Mouse (Mus musculus): ENCODE results near the gene Lrtm2. TPM values are rescaled to one million over a fixed set of nuclear protein-coding genes. Genes with fewer than 3 reads are reported as not detected.

Lrtm2 gene
- polyA plus RNA-seq, 1 experiment from 2014 or later = 0.16 TPM

GRCm38 (mm10) chr6:119318732-119319131 lies 11.8 kb downstream of the Lrtm2 start:
- Histone ChIP-seq H3K27ac (ENCODE audit: low read depth, low read length) (peak overlapping the region; percentile 13; the same call in 1 of the 2 replicates), H3K9me3 (ENCODE audit: control insufficient read depth, low read length) (no peaks in the 10 kb centered on the region), H3K4me1 (replicated peaks; ENCODE audit: control insufficient read depth, insufficient read depth, low read length) (peaks cover 2% of the 10 kb centered on the region), H3K4me3 (ENCODE audit: low read depth, low read length) (no peak overlapping the region), H3K36me3 (ENCODE audit: control insufficient read depth, insufficient read depth, low read length) (no peaks in the 10 kb centered on the region), H3K27me3 (ENCODE audit: control insufficient read depth, insufficient read depth, low read length) (no peaks in the 10 kb centered on the region), H3K4me2 (ENCODE audit: low read depth, low read length, severe bottlenecking) (no peak overlapping the region), H3K9ac (ENCODE audit: low read length) (no peak overlapping the region)
- 33% methylated on average over 9 of the region's 9 CpGs for WGBS
- ATAC-seq (replicated peaks; ENCODE audit: low FRiP score) (peak; percentile 92), DNase-seq (ENCODE audit: low spot score) (peak; percentile 68)

GRCm38 (mm10) chr6:119314751-119315476 lies 15.7 kb downstream of the Lrtm2 start:
- peaks cover 2% of the 10 kb centered on the region for H3K4me1 ChIP-seq (replicated peaks; ENCODE audit: control insufficient read depth, insufficient read depth, low read length)
- DNase-seq (ENCODE audit: low spot score) (no peak), ATAC-seq (replicated peaks; ENCODE audit: low FRiP score) (no peak)
- no peaks in the 10 kb centered on the region for H3K9me3 ChIP-seq (ENCODE audit: control insufficient read depth, low read length)
- H3K27me3 ChIP-seq (ENCODE audit: control insufficient read depth, insufficient read depth, low read length) = no peaks in the 10 kb centered on the region
- H3K9ac ChIP-seq (ENCODE audit: low read length) = no peak overlapping the region
- 65% methylated on average over 7 of the region's 7 CpGs for WGBS
- H3K4me2 ChIP-seq (ENCODE audit: low read depth, low read length, severe bottlenecking) = no peak overlapping the region
- H3K4me3 ChIP-seq (ENCODE audit: low read depth, low read length) = no peak overlapping the region
- no peaks in the 10 kb centered on the region for H3K36me3 ChIP-seq (ENCODE audit: control insufficient read depth, insufficient read depth, low read length)
- H3K27ac ChIP-seq (ENCODE audit: low read depth, low read length) = no peak overlapping the region

GRCm38 (mm10) chr6:119313588-119314375 lies 16.8 kb downstream of the Lrtm2 start:
- 66% methylated on average over 14 of the region's 14 CpGs for WGBS
- no peak overlapping the region for H3K4me3 ChIP-seq (ENCODE audit: low read depth, low read length)
- H3K4me1 ChIP-seq (replicated peaks; ENCODE audit: control insufficient read depth, insufficient read depth, low read length) = peaks cover 2% of the 10 kb centered on the region
- DNase-seq (ENCODE audit: low spot score) = no peak
- H3K9me3 ChIP-seq (ENCODE audit: control insufficient read depth, low read length) = no peaks in the 10 kb centered on the region
- no peaks in the 10 kb centered on the region for H3K27me3 ChIP-seq (ENCODE audit: control insufficient read depth, insufficient read depth, low read length)
- no peaks in the 10 kb centered on the region for H3K36me3 ChIP-seq (ENCODE audit: control insufficient read depth, insufficient read depth, low read length)
- no peak overlapping the region for H3K27ac ChIP-seq (ENCODE audit: low read depth, low read length)
- no peak overlapping the region for H3K4me2 ChIP-seq (ENCODE audit: low read depth, low read length, severe bottlenecking)
- no peak; the same call in 1 of the 2 replicates for ATAC-seq (replicated peaks; ENCODE audit: low FRiP score)
- no peak overlapping the region for H3K9ac ChIP-seq (ENCODE audit: low read length)

GRCm38 (mm10) chr6:119313096-119313495 lies 17.5 kb downstream of the Lrtm2 start:
- Histone ChIP-seq H3K4me2 (ENCODE audit: low read depth, low read length, severe bottlenecking) (no peak overlapping the region), H3K27me3 (ENCODE audit: control insufficient read depth, insufficient read depth, low read length) (no peaks in the 10 kb centered on the region), H3K4me3 (ENCODE audit: low read depth, low read length) (no peak overlapping the region), H3K36me3 (ENCODE audit: control insufficient read depth, insufficient read depth, low read length) (no peaks in the 10 kb centered on the region), H3K27ac (ENCODE audit: low read depth, low read length) (no peak overlapping the region), H3K4me1 (replicated peaks; ENCODE audit: control insufficient read depth, insufficient read depth, low read length) (peaks cover 2% of the 10 kb centered on the region), H3K9me3 (ENCODE audit: control insufficient read depth, low read length) (no peaks in the 10 kb centered on the region), H3K9ac (ENCODE audit: low read length) (no peak overlapping the region)
- DNase-seq (ENCODE audit: low spot score) (no peak), ATAC-seq (replicated peaks; ENCODE audit: low FRiP score) (no peak)
- 77% methylated on average over 3 of the region's 3 CpGs for WGBS

GRCm38 (mm10) chr6:119312381-119312780 lies 18.2 kb downstream of the Lrtm2 start:
- H3K4me3 ChIP-seq (ENCODE audit: low read depth, low read length) = no peak overlapping the region
- ATAC-seq (replicated peaks; ENCODE audit: low FRiP score) = no peak

GRCm38 (mm10) chr6:119310176-119310575 lies 20.4 kb downstream of the Lrtm2 start:
- no peaks in the 10 kb centered on the region for H3K9me3 ChIP-seq (ENCODE audit: control insufficient read depth, low read length)
- H3K4me2 ChIP-seq (ENCODE audit: low read depth, low read length, severe bottlenecking) = no peak overlapping the region
- no peak overlapping the region for H3K4me3 ChIP-seq (ENCODE audit: low read depth, low read length)
- H3K9ac ChIP-seq (ENCODE audit: low read length) = no peak overlapping the region
- no peak overlapping the region for H3K27ac ChIP-seq (ENCODE audit: low read depth, low read length)
- DNase-seq (ENCODE audit: low spot score) (no peak), ATAC-seq (replicated peaks; ENCODE audit: low FRiP score) (no peak)
- no peaks in the 10 kb centered on the region; the same call in 1 of the 2 replicates for H3K4me1 ChIP-seq (replicated peaks; ENCODE audit: control insufficient read depth, insufficient read depth, low read length)
- H3K36me3 ChIP-seq (ENCODE audit: control insufficient read depth, insufficient read depth, low read length) = no peaks in the 10 kb centered on the region
- H3K27me3 ChIP-seq (ENCODE audit: control insufficient read depth, insufficient read depth, low read length) = no peaks in the 10 kb centered on the region
- 68% methylated on average over 9 of the region's 9 CpGs for WGBS

More at GRCm38 (mm10) chr6:119312381-119312780, 18.2 kb downstream of the Lrtm2 start:
- 86% methylated on average over 6 of the region's 6 CpGs for whole genome bisulfite sequencing
- Histone ChIP-seq H3K4me2 (ENCODE audit: low read depth, low read length, severe bottlenecking) (no peak overlapping the region), H3K27me3 (ENCODE audit: control insufficient read depth, insufficient read depth, low read length) (no peaks in the 10 kb centered on the region), H3K27ac (ENCODE audit: low read depth, low read length) (no peak overlapping the region), H3K4me1 (replicated peaks; ENCODE audit: control insufficient read depth, insufficient read depth, low read length) (no peaks in the 10 kb centered on the region; the same call in 1 of the 2 replicates), H3K9me3 (ENCODE audit: control insufficient read depth, low read length) (no peaks in the 10 kb centered on the region), H3K9ac (ENCODE audit: low read length) (no peak overlapping the region), H3K36me3 (ENCODE audit: control insufficient read depth, insufficient read depth, low read length) (no peaks in the 10 kb centered on the region)
- no peak for DNase-seq (ENCODE audit: low spot score)

- DNase-seq (ENCODE audit: low spot score) (peak; percentile 46), ATAC-seq (replicated peaks; ENCODE audit: low FRiP score) (no peak)
- H3K36me3 ChIP-seq (ENCODE audit: control insufficient read depth, insufficient read depth, low read length) = no peaks in the 10 kb centered on the region
- WGBS = 61% methylated on average over 10 of the region's 10 CpGs
- H3K9me3 ChIP-seq (ENCODE audit: control insufficient read depth, low read length) = no peaks in the 10 kb centered on the region
- no peak overlapping the region for H3K4me2 ChIP-seq (ENCODE audit: low read depth, low read length, severe bottlenecking)
- no peak overlapping the region for H3K9ac ChIP-seq (ENCODE audit: low read length)
- H3K27me3 ChIP-seq (ENCODE audit: control insufficient read depth, insufficient read depth, low read length) = no peaks in the 10 kb centered on the region
- no peak overlapping the region for H3K27ac ChIP-seq (ENCODE audit: low read depth, low read length)
- H3K4me3 ChIP-seq (ENCODE audit: low read depth, low read length) = no peak overlapping the region
- no peaks in the 10 kb centered on the region; the same call in 1 of the 2 replicates for H3K4me1 ChIP-seq (replicated peaks; ENCODE audit: control insufficient read depth, insufficient read depth, low read length)
These were observed 22.6 kb downstream of the Lrtm2 start for GRCm38 (mm10) chr6:119307867-119308413.

- no peak overlapping the region for H3K9ac ChIP-seq (ENCODE audit: low read length)
- ATAC-seq (replicated peaks; ENCODE audit: low FRiP score) (no peak), DNase-seq (ENCODE audit: low spot score) (no peak)
- H3K36me3 ChIP-seq (ENCODE audit: control insufficient read depth, insufficient read depth, low read length) = no peaks in the 10 kb centered on the region
- 92% methylated on average over 6 of the region's 6 CpGs for WGBS
- H3K27me3 ChIP-seq (ENCODE audit: control insufficient read depth, insufficient read depth, low read length) = no peaks in the 10 kb centered on the region
- H3K4me2 ChIP-seq (ENCODE audit: low read depth, low read length, severe bottlenecking) = no peak overlapping the region
- H3K27ac ChIP-seq (ENCODE audit: low read depth, low read length) = no peak overlapping the region
- no peaks in the 10 kb centered on the region for H3K9me3 ChIP-seq (ENCODE audit: control insufficient read depth, low read length)
- no peak overlapping the region for H3K4me3 ChIP-seq (ENCODE audit: low read depth, low read length)
- H3K4me1 ChIP-seq (replicated peaks; ENCODE audit: control insufficient read depth, insufficient read depth, low read length) = no peaks in the 10 kb centered on the region; the same call in 1 of the 2 replicates
These were observed 27.2 kb downstream of the Lrtm2 start for GRCm38 (mm10) chr6:119303331-119303730.

Data from forebrain, embryonic 11.5 days (tissue).